9 mouse cellular contexts compared by ENCODE assay signal in genomic region chr7:113241901-113242661, GRCm38 (mm10). TPM values are rescaled to one million over a fixed set of nuclear protein-coding genes. Genes with fewer than 3 reads are reported as not detected.
DNase-seq lines count a peak whose midpoint lies in the region; ATAC-seq and TF ChIP-seq lines count a peak whose summit lies in the region.
"Had no signal": no experiment of that assay in that cellular context is flagged by ENCODE, and none has a peak within 500 bp of the region (broad histone marks: within the 10 kb centered on the region; RNA-seq: fewer than 3 reads in every experiment).

No protein-coding gene starts in this region.

- no peak for TF ChIP-seq POLR2A in thymus, adult 2 months (IDR thresholded peaks at IDR 0.05; ENCODE audit: control insufficient read depth, extremely low read depth, insufficient read depth, low read length, poor library complexity)

- H3K9me3 ChIP-seq in heart, embryonic 15.5 days (replicated peaks), result no peaks in the 10 kb centered on the region
- H3K9me3 ChIP-seq in lung, postnatal 0 days (ENCODE audit: low read length), result no peaks in the 10 kb centered on the region
- H3K9me3 ChIP-seq: embryonic facial prominence, embryonic 15.5 days had no signal

- no peak for TF ChIP-seq CTCF in thymus, adult 2 months (IDR thresholded peaks at IDR 0.05; ENCODE audit: borderline replicate concordance, control insufficient read depth, extremely low read depth, insufficient read depth, low read length, poor library complexity)
- TF ChIP-seq CTCF in lung, postnatal 0 days (IDR thresholded peaks at IDR 0.05), result no peak

- H3K4me3 ChIP-seq in thymus, adult 2 months (ENCODE audit: control insufficient read depth, insufficient read depth, low read length), result no peak overlapping the region
- no peak overlapping the region for H3K4me3 ChIP-seq in heart, embryonic 15.5 days
- no peak overlapping the region for H3K4me3 ChIP-seq in lung, postnatal 0 days (ENCODE audit: low read depth, low read length)
- H3K4me3 ChIP-seq: embryonic facial prominence, embryonic 15.5 days had no signal

- no peak overlapping the region for H3K9ac ChIP-seq in heart, embryonic 15.5 days
- H3K9ac ChIP-seq in lung, postnatal 0 days (replicated peaks; ENCODE audit: low read depth), result no peak overlapping the region
- H3K9ac ChIP-seq: embryonic facial prominence, embryonic 15.5 days had no signal

- ATAC-seq in cerebellum, adult (ENCODE audit: insufficient number of reproducible peaks, low FRiP score, low TSS enrichment), result 0 out of 2 replicates have a peak, but pooled peaks have one; percentile 66
- ATAC-seq in heart, embryonic 15.5 days (replicated peaks; ENCODE audit: insufficient number of reproducible peaks, insufficient read depth, low FRiP score, low read depth), result no peak
- ATAC-seq in lung, postnatal 0 days, result no peak
- no peak for ATAC-seq in erythroid progenitor cell, adult 5-6 weeks (replicated peaks; ENCODE audit: low FRiP score, poor library complexity, severe bottlenecking)

- H3K36me3 ChIP-seq in thymus, adult 2 months (ENCODE audit: control insufficient read depth, insufficient read depth, low read length), result no peaks in the 10 kb centered on the region
- H3K36me3 ChIP-seq in heart, embryonic 15.5 days, result no peaks in the 10 kb centered on the region
- H3K36me3 ChIP-seq in lung, postnatal 0 days (ENCODE audit: insufficient read depth, low read length), result no peaks in the 10 kb centered on the region
- H3K36me3 ChIP-seq: embryonic facial prominence, embryonic 15.5 days had no signal

- H3K27me3 ChIP-seq in thymus, adult 2 months (ENCODE audit: control insufficient read depth, insufficient read depth, low read length), result no peaks in the 10 kb centered on the region
- H3K27me3 ChIP-seq in heart, embryonic 15.5 days, result no peaks in the 10 kb centered on the region
- no peaks in the 10 kb centered on the region for H3K27me3 ChIP-seq in lung, postnatal 0 days (replicated peaks; ENCODE audit: insufficient read depth, low read length)
- H3K27me3 ChIP-seq: embryonic facial prominence, embryonic 15.5 days had no signal

- peaks cover 27% of the 10 kb centered on the region for H3K4me1 ChIP-seq in thymus, adult 2 months (replicated peaks; ENCODE audit: control insufficient read depth, insufficient read depth, low read length)
- peaks cover 57% of the 10 kb centered on the region for H3K4me1 ChIP-seq in heart, embryonic 15.5 days (replicated peaks)
- H3K4me1 ChIP-seq in lung, postnatal 0 days (ENCODE audit: insufficient read depth, low read depth, low read length), result peaks cover 18% of the 10 kb centered on the region; the same call in 1 of the 2 replicates

- DNase-seq in cerebellum, postnatal 4 days (ENCODE audit: low spot score in 2 of 2), result no peak
- no peak for DNase-seq in thymus, adult 2 months
- DNase-seq in thymus, postnatal 10 days (ENCODE audit: low spot score in 2 of 2), result no peak
- DNase-seq in lung, postnatal 0 days (ENCODE audit: low spot score), result peak; percentile 59
- DNase-seq in right cerebral cortex, adult 2 months (ENCODE audit: low spot score in 2 of 2), result no peak

- WGBS in thymus, adult 2 months, result 15% methylated on average over 12 of the region's 12 CpGs
- 55% methylated on average over 12 of the region's 12 CpGs for WGBS in heart, embryonic 15.5 days
- WGBS in lung, postnatal 0 days, result 36% methylated on average over 12 of the region's 12 CpGs

- H3K27ac ChIP-seq in thymus, adult 2 months (ENCODE audit: control insufficient read depth, insufficient read depth, low read length), result peak overlapping the region; percentile 67
- H3K27ac ChIP-seq in heart, embryonic 15.5 days, result peak overlapping the region; percentile 65
- peak overlapping the region; percentile 63 for H3K27ac ChIP-seq in lung, postnatal 0 days (ENCODE audit: low read length)
- H3K27ac ChIP-seq: embryonic facial prominence, embryonic 15.5 days had no signal

- no peak for TF ChIP-seq EP300 in lung, postnatal 0 days (IDR thresholded peaks at IDR 0.05)

- H3K4me2 ChIP-seq in heart, embryonic 15.5 days, result no peak overlapping the region
- no peak overlapping the region for H3K4me2 ChIP-seq in lung, postnatal 0 days (replicated peaks; ENCODE audit: low read depth, low read length)
- H3K4me2 ChIP-seq: embryonic facial prominence, embryonic 15.5 days had no signal

RNA-seq across cellular contexts. Expression of gene Arntl, which starts 34.8 kb away (rescaled TPM):
- polyA plus RNA-seq in thymus, adult 2 months (2012; rRNA removed), result 39.3 and 43.9 TPM in 2 replicates
- polyA plus RNA-seq in heart, embryonic 15.5 days (2015; fragmentation: Nextera tagmentation; extraction: Ambion mirVana), result 8.5 and 9.6 TPM in 2 replicates
- polyA plus RNA-seq in lung, postnatal 0 days (2015; fragmentation: Nextera tagmentation; extraction: Ambion mirVana), result 12.7 and 13.4 TPM in 2 replicates
- total RNA-seq in erythroid progenitor cell, adult 5-6 weeks (2015; ENCODE audit: low replicate concordance), result 5.8 and 12.6 TPM in 2 replicates
- total RNA-seq in erythroid progenitor cell, adult 5-6 weeks (2017; ENCODE audit: low replicate concordance), result 4.7 and 5.4 TPM in 2 replicates
